Mouse (Mus musculus): ENCODE measurements around the gene Jhy. TPM values are rescaled to one million over a fixed set of nuclear protein-coding genes. Genes with fewer than 3 reads are reported as not detected.

Jhy gene
- total and polyA plus RNA-seq, 2 experiments from 2014 or later, result not detected

DNA sequence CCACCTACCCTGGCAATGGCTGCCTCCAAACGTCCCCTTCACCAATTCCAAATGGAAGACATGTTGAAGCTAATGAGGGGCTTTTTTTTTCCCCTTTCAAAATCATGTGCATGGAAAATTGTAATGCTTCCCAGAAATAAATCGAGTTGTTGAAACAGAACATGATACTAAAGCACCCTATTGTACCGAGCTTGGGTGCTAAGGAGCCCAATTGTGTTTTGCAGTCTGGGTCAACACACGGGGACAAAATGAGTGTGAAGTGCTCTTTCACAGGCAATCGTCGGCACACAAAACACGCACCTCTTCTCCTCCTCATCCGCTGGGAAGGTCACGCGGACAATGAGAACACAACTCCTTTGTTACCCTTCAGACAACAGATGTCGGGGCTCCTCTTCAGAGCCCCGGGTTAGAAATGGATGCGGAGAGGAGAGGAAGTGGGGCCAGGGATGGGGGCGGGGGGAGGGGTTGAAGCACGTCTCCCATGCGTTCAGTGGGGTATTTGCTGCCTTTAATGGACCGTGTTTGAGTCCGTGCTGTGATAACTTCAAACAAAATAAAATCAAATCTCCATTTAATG lies 14.8 kb downstream of the Jhy start:
- WGBS, result 67% methylated on average over 18 of the region's 18 CpGs
- H3K9me3 ChIP-seq (replicated peaks; ENCODE audit: control insufficient read depth, low read length), result no peaks in the 10 kb centered on the region
- no peaks in the 10 kb centered on the region for H3K27me3 ChIP-seq (ENCODE audit: control insufficient read depth, insufficient read depth, low read length)
- H3K4me3 ChIP-seq (ENCODE audit: low read depth, low read length), result no peak overlapping the region
- no peak for TF ChIP-seq EP300 (IDR thresholded peaks at IDR 0.05; ENCODE audit: low read depth)
- no peak for TF ChIP-seq CTCF (IDR thresholded peaks at IDR 0.05; ENCODE audit: low read depth)
- no peaks in the 10 kb centered on the region for H3K36me3 ChIP-seq (replicated peaks; ENCODE audit: control insufficient read depth, insufficient read depth, low read length)
- no peak overlapping the region for H3K27ac ChIP-seq (ENCODE audit: low read depth)
- no peaks in the 10 kb centered on the region for H3K4me1 ChIP-seq (ENCODE audit: control insufficient read depth, insufficient read depth)
- DNase-seq (ENCODE audit: low spot score) (no peak), ATAC-seq (ENCODE audit: insufficient read depth, low read depth) (no peak)
- no peak overlapping the region for H3K9ac ChIP-seq (replicated peaks; ENCODE audit: low read depth, low read length)
- H3K4me2 ChIP-seq (ENCODE audit: low read depth, low read length), result no peak overlapping the region

DNA sequence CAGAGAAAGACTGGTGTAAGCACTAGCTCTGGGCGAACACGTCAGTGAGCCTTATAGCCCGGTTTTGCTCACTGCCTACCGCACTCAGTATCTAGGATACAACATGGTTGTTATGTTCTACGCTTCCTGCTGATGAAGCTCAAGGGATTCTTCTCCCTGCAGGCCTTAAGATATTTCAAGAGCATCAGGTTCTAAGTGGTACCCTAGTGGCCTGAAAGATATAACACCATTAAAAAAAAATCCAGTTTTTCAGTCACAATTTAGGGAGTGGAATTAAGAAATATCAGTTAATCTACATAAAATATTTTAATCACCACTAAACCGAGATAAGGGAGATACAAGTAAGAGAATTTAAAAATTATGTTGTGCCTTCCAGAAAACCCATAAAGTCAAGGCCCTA lies 15.4 kb downstream of the Jhy start:
- Histone ChIP-seq H3K27me3 (ENCODE audit: control insufficient read depth, insufficient read depth, low read length) (no peaks in the 10 kb centered on the region), H3K9me3 (replicated peaks; ENCODE audit: control insufficient read depth, low read length) (no peaks in the 10 kb centered on the region), H3K27ac (ENCODE audit: low read depth) (no peak overlapping the region), H3K9ac (replicated peaks; ENCODE audit: low read depth, low read length) (no peak overlapping the region), H3K4me1 (ENCODE audit: control insufficient read depth, insufficient read depth) (no peaks in the 10 kb centered on the region), H3K4me3 (ENCODE audit: low read depth, low read length) (no peak overlapping the region), H3K36me3 (replicated peaks; ENCODE audit: control insufficient read depth, insufficient read depth, low read length) (no peaks in the 10 kb centered on the region), H3K4me2 (ENCODE audit: low read depth, low read length) (no peak overlapping the region)
- 75% methylated on average over 6 of the region's 6 CpGs for WGBS
- no peak for ATAC-seq (ENCODE audit: insufficient read depth, low read depth)
- DNase-seq (ENCODE audit: low spot score), result no peak
- TF ChIP-seq EP300 (IDR thresholded peaks at IDR 0.05; ENCODE audit: low read depth) (no peak), CTCF (IDR thresholded peaks at IDR 0.05; ENCODE audit: low read depth) (no peak)

DNA sequence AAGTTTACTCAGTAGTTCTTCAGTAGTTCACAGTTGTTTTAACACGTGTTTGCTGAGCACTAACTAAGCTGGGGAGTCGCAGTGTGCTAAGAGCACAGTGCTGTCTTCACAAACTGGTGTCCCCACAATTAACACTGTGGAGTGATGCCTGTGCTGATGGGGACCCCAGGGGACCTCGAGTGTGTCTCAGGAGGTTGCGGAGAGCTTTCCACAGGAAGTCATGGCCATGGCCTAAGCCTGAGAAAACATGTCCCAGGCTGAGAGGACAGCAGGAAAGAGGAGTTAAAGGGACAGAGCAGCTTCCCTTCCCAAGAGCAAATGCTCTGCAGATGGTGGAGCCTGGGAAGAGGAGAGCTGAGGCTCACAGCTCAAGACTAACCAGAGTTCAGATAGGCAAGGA lies 16.8 kb downstream of the Jhy start:
- WGBS, result 38% methylated on average over 4 of the region's 4 CpGs
- no peaks in the 10 kb centered on the region for H3K4me1 ChIP-seq (ENCODE audit: control insufficient read depth, insufficient read depth)
- DNase-seq (ENCODE audit: low spot score), result no peak

DNA sequence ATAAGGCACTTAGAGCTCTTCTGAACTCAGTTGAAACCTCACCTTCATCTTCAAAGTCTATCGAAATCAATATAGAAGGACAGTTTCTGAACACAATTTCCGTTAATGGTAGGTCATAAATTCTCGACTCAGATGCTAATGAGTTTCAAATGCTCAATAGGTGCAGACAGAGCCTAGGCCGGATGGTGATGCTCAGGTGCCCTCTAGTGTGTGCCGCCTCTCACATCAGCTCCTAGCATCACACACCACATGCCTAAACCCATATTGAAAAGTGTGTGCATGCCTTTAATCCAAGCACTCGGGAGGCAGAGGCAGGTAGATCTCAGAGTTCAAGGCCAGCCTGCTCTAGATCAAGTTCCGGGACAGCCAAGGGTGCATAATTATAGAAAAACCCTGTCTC lies 26.5 kb downstream of the Jhy start:
- 53% methylated on average over 7 of the region's 7 CpGs for WGBS
- Histone ChIP-seq H3K36me3 (replicated peaks; ENCODE audit: control insufficient read depth, insufficient read depth, low read length) (no peaks in the 10 kb centered on the region), H3K4me1 (ENCODE audit: control insufficient read depth, insufficient read depth) (no peaks in the 10 kb centered on the region), H3K27ac (ENCODE audit: low read depth) (no peak overlapping the region), H3K9ac (replicated peaks; ENCODE audit: low read depth, low read length) (no peak overlapping the region), H3K27me3 (ENCODE audit: control insufficient read depth, insufficient read depth, low read length) (no peaks in the 10 kb centered on the region), H3K4me3 (ENCODE audit: low read depth, low read length) (no peak overlapping the region), H3K4me2 (ENCODE audit: low read depth, low read length) (no peak overlapping the region), H3K9me3 (replicated peaks; ENCODE audit: control insufficient read depth, low read length) (no peaks in the 10 kb centered on the region)
- ATAC-seq (ENCODE audit: insufficient read depth, low read depth) (no peak), DNase-seq (ENCODE audit: low spot score) (no peak)
- TF ChIP-seq CTCF (IDR thresholded peaks at IDR 0.05; ENCODE audit: low read depth) (peak; percentile 50), EP300 (IDR thresholded peaks at IDR 0.05; ENCODE audit: low read depth) (no peak)

More for the DNA sequence above, 16.8 kb downstream of the Jhy start:
- Histone ChIP-seq H3K4me2 (ENCODE audit: low read depth, low read length) (no peak overlapping the region), H3K27me3 (ENCODE audit: control insufficient read depth, insufficient read depth, low read length) (no peaks in the 10 kb centered on the region), H3K4me3 (ENCODE audit: low read depth, low read length) (no peak overlapping the region), H3K27ac (ENCODE audit: low read depth) (no peak overlapping the region), H3K9me3 (replicated peaks; ENCODE audit: control insufficient read depth, low read length) (no peaks in the 10 kb centered on the region), H3K36me3 (replicated peaks; ENCODE audit: control insufficient read depth, insufficient read depth, low read length) (no peaks in the 10 kb centered on the region), H3K9ac (replicated peaks; ENCODE audit: low read depth, low read length) (no peak overlapping the region)
- TF ChIP-seq EP300 (IDR thresholded peaks at IDR 0.05; ENCODE audit: low read depth) (no peak), CTCF (IDR thresholded peaks at IDR 0.05; ENCODE audit: low read depth) (no peak)
- no peak for ATAC-seq (ENCODE audit: insufficient read depth, low read depth)

DNA sequence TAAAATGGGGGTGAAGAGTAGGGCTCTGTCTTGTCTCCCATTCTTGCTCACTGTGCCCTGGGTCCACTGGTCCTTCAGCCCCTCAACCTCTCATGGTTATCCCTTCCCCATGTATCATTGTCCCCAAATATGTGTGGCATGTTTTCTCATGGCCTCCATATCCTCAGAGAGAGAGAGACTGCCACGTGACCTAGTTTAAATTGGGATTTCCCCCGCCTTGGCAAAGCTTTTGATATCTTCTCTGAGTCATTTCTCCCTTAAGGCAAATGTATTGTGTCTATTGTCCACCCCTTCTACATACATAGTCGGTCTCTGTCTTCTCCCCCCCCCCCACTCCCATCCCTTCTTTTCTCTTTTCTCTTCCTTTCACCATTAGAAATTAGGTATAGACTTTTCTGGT lies 30.6 kb downstream of the Jhy start:
- DNase-seq (ENCODE audit: low spot score), result no peak
- H3K4me2 ChIP-seq (ENCODE audit: low read depth, low read length), result no peak overlapping the region
- 33% methylated on average over 3 of the region's 3 CpGs for WGBS
- no peak overlapping the region for H3K9ac ChIP-seq (replicated peaks; ENCODE audit: low read depth, low read length)
- no peaks in the 10 kb centered on the region for H3K36me3 ChIP-seq (replicated peaks; ENCODE audit: control insufficient read depth, insufficient read depth, low read length)
- no peak overlapping the region for H3K4me3 ChIP-seq (ENCODE audit: low read depth, low read length)
- H3K9me3 ChIP-seq (replicated peaks; ENCODE audit: control insufficient read depth, low read length), result no peaks in the 10 kb centered on the region
- H3K27ac ChIP-seq (ENCODE audit: low read depth), result no peak overlapping the region
- no peaks in the 10 kb centered on the region for H3K4me1 ChIP-seq (ENCODE audit: control insufficient read depth, insufficient read depth)
- no peak for ATAC-seq (ENCODE audit: insufficient read depth, low read depth)
- TF ChIP-seq EP300 (IDR thresholded peaks at IDR 0.05; ENCODE audit: low read depth) (no peak), CTCF (IDR thresholded peaks at IDR 0.05; ENCODE audit: low read depth) (no peak)
- H3K27me3 ChIP-seq (ENCODE audit: control insufficient read depth, insufficient read depth, low read length), result no peaks in the 10 kb centered on the region

DNA sequence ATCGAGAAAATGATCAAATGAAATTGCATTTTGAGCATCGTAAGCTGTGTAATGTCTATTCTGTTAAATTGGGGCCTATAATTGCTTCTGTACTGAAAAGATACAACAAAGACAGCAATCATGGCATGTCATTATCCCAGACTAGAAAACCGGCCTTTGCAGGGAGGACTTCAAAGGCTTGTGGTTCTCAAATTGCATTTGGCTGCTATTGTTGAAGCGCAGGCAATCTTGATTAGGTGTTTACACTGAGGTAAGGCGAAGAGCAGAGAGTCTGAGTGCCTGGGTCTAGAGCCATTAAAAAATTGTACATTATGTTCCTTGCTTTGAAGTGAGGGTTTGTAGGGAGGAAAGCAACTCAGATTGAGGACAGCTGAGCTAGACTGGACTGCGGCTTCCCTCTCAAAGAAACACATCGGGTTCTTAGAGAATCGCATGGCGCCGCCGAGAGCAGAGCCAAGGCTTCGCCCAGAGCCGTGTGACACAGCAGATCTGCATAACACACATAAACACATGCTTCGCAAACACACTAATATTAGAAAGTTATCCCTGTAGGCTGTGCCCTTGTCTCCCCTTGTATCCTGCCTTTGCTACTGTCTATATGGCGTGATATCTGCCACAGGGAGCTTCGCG lies 36.5 kb downstream of the Jhy start:
- no peaks in the 10 kb centered on the region for H3K4me1 ChIP-seq (ENCODE audit: control insufficient read depth, insufficient read depth)
- no peak overlapping the region for H3K27ac ChIP-seq (ENCODE audit: low read depth)
- no peak for DNase-seq (ENCODE audit: low spot score)
- no peak overlapping the region for H3K9ac ChIP-seq (replicated peaks; ENCODE audit: low read depth, low read length)
- WGBS, result 78% methylated on average over 17 of the region's 17 CpGs
- H3K4me2 ChIP-seq (ENCODE audit: low read depth, low read length), result no peak overlapping the region
- no peaks in the 10 kb centered on the region for H3K9me3 ChIP-seq (replicated peaks; ENCODE audit: control insufficient read depth, low read length)
- no peaks in the 10 kb centered on the region for H3K27me3 ChIP-seq (ENCODE audit: control insufficient read depth, insufficient read depth, low read length)
- H3K4me3 ChIP-seq (ENCODE audit: low read depth, low read length), result no peak overlapping the region
- ATAC-seq (ENCODE audit: insufficient read depth, low read depth), result no peak
- TF ChIP-seq CTCF (IDR thresholded peaks at IDR 0.05; ENCODE audit: low read depth) (no peak), EP300 (IDR thresholded peaks at IDR 0.05; ENCODE audit: low read depth) (no peak)
- no peaks in the 10 kb centered on the region for H3K36me3 ChIP-seq (replicated peaks; ENCODE audit: control insufficient read depth, insufficient read depth, low read length)

Measured in heart, postnatal 0 days (tissue).